Mouse (Mus musculus) heart, postnatal 0 days (tissue): ENCODE measurements around the gene 4931406C07Rik.

Experiments
- CTCF ChIP-seq: IDR thresholded peaks from 2 replicates; pipeline ENCODE4 v1.5.1; 2016; ENCODE audit warnings: antibody characterized with exemption, control low read depth, low read depth
- EP300 ChIP-seq: IDR thresholded peaks from 2 replicates; pipeline ENCODE4 v1.6.1; 2016; ENCODE audit warnings: antibody characterized with exemption, low read depth

- no peak for TF ChIP-seq CTCF
- TF ChIP-seq EP300, result no peak
Observed at GRCm38 (mm10) chr9:15287846-15288245, 18.4 kb downstream of the 4931406C07Rik start.
